Mouse (Mus musculus) neural tube, embryonic 12.5 days (tissue): ENCODE data around the gene Il17d. TPM values are rescaled to one million over a fixed set of nuclear protein-coding genes. Genes with fewer than 3 reads are reported as not detected.
A peak's percentile ranks its signal among the peaks of the same experiment; 100 is the strongest.

Experiments used
- ATAC-seq: fragments of 200-750 bp; cut with Nextera tagmentation; 2 replicates; pipeline ENCODE4 v1.8.0; 2017; ENCODE audit warnings: low read depth, mild to moderate bottlenecking, moderate TSS enrichment, moderate library complexity; ENCODE audit not compliant: low FRiP score
- H3K27ac ChIP-seq: fragments of 300-500 bp; sonication (generic); 2 replicates; pipeline ENCODE4 v1.5.1; 2016
- H3K27me3 ChIP-seq: fragments of 300-500 bp; sonication (generic); replicated peaks from 2 replicates; pipeline ENCODE4 v1.6.1; 2016; ENCODE audit warnings: mild to moderate bottlenecking
- H3K36me3 ChIP-seq: fragments of 300-500 bp; sonication (generic); 2 replicates; pipeline ENCODE4 v1.6.1; 2016; ENCODE audit warnings: mild to moderate bottlenecking
- H3K4me1 ChIP-seq: fragments of 300-500 bp; sonication (generic); 2 replicates; pipeline ENCODE4 v1.6.1; 2016
- H3K4me2 ChIP-seq: fragments of 300-500 bp; sonication (generic); replicated peaks from 2 replicates; pipeline ENCODE4 v1.6.1; 2016; ENCODE audit warnings: mild to moderate bottlenecking
- H3K4me3 ChIP-seq: fragments of 300-500 bp; sonication (generic); 2 replicates; pipeline ENCODE4 v1.5.1; 2016
- H3K9ac ChIP-seq: fragments of 300-500 bp; sonication (generic); 2 replicates; pipeline ENCODE4 v1.6.1; 2016; ENCODE audit warnings: mild to moderate bottlenecking
- H3K9me3 ChIP-seq: fragments of 300-500 bp; sonication (generic); 2 replicates; pipeline ENCODE4 v1.6.1; 2016; ENCODE audit warnings: mild to moderate bottlenecking
- WGBS: fragments of 180-500 bp; shearing (Covaris S2); methylation state at CpG from one replicate; pipeline ENCODE4 v1.1.7; 2016; 5-methylcytosine and 5-hydroxymethylcytosine counted together
- polyA plus RNA-seq: library from polyadenylated mRNA; unstranded; fragments of >200 nt; fragmentation: Nextera tagmentation; extraction: Ambion mirVana; gene quantifications from 2 replicates; pipeline ENCODE4 v1.2.1, GENCODE M21; 2016

The Il17d gene
- 3.4 and 3.6 TPM in 2 replicates for polyA plus RNA-seq

- Histone ChIP-seq H3K4me2 (peak within 1 kb of the TSS; percentile 89), H3K9me3 (no peaks in the 10 kb centered on the region), H3K4me1 (0 out of 2 replicates have a peak, but pooled peaks cover 7% of the 10 kb centered on the region), H3K4me3 (peak within 1 kb of the TSS; percentile 80), H3K9ac (peak within 1 kb of the TSS; percentile 68), H3K27me3 (peaks cover 24% of the 10 kb centered on the region), H3K36me3 (no peaks in the 10 kb centered on the region), H3K27ac (no peak within 1 kb of the TSS)
- peak; percentile 57 for ATAC-seq
- 1% methylated on average over 77 of the region's 104 CpGs for WGBS
These were observed at the start of gene Il17d for GRCm38 (mm10) chr14:57524671-57525387. Gene Il17d, plus strand, starts transcription at chr14:57524777.

GRCm38 (mm10) chr14:57475057-57475456 is 49.5 kb upstream of the Il17d start:
- H3K27me3 ChIP-seq: no peaks in the 10 kb centered on the region
- H3K9me3 ChIP-seq: no peaks in the 10 kb centered on the region
- H3K4me2 ChIP-seq: no peak overlapping the region
- no peak overlapping the region for H3K27ac ChIP-seq
- no peaks in the 10 kb centered on the region for H3K4me1 ChIP-seq
- ATAC-seq: no peak
- no peak overlapping the region for H3K9ac ChIP-seq
- H3K36me3 ChIP-seq: peaks cover 10% of the 10 kb centered on the region; the same call in 1 of the 2 replicates
- WGBS: 91% methylated on average over 2 of the region's 2 CpGs
- H3K4me3 ChIP-seq: no peak overlapping the region

- H3K4me2 ChIP-seq: no peak overlapping the region
- H3K9ac ChIP-seq: no peak overlapping the region
- no peaks in the 10 kb centered on the region for H3K27me3 ChIP-seq
- ATAC-seq: no peak
- H3K27ac ChIP-seq: no peak overlapping the region
- H3K4me1 ChIP-seq: no peaks in the 10 kb centered on the region
- H3K36me3 ChIP-seq: no peaks in the 10 kb centered on the region
- no peaks in the 10 kb centered on the region for H3K9me3 ChIP-seq
- 94% methylated on average over 2 of the region's 2 CpGs for WGBS
- no peak overlapping the region for H3K4me3 ChIP-seq
These were observed 42.3 kb upstream of the Il17d start for GRCm38 (mm10) chr14:57482262-57482661.

GRCm38 (mm10) chr14:57484183-57484582 is 40.4 kb upstream of the Il17d start:
- no peak for ATAC-seq
- WGBS: 98% methylated on average over 6 of the region's 6 CpGs
- H3K4me2 ChIP-seq: no peak overlapping the region
- H3K27ac ChIP-seq: no peak overlapping the region
- H3K36me3 ChIP-seq: no peaks in the 10 kb centered on the region
- H3K9me3 ChIP-seq: no peaks in the 10 kb centered on the region
- no peaks in the 10 kb centered on the region for H3K27me3 ChIP-seq
- no peak overlapping the region for H3K9ac ChIP-seq
- no peaks in the 10 kb centered on the region for H3K4me1 ChIP-seq
- no peak overlapping the region for H3K4me3 ChIP-seq

GRCm38 (mm10) chr14:57489696-57490095 is 34.9 kb upstream of the Il17d start:
- Histone ChIP-seq H3K36me3 (no peaks in the 10 kb centered on the region), H3K27me3 (no peaks in the 10 kb centered on the region), H3K4me1 (no peaks in the 10 kb centered on the region), H3K9ac (no peak overlapping the region), H3K4me3 (no peak overlapping the region), H3K9me3 (no peaks in the 10 kb centered on the region), H3K4me2 (no peak overlapping the region), H3K27ac (no peak overlapping the region)
- no peak for ATAC-seq
- 82% methylated on average over 3 of the region's 3 CpGs for WGBS

GRCm38 (mm10) chr14:57493840-57494239 is 30.7 kb upstream of the Il17d start:
- no peak overlapping the region for H3K4me3 ChIP-seq
- ATAC-seq: no peak
- H3K9ac ChIP-seq: no peak overlapping the region
- no peak overlapping the region for H3K27ac ChIP-seq
- no peaks in the 10 kb centered on the region for H3K36me3 ChIP-seq
- H3K9me3 ChIP-seq: no peaks in the 10 kb centered on the region
- H3K4me2 ChIP-seq: no peak overlapping the region
- no peaks in the 10 kb centered on the region for H3K4me1 ChIP-seq
- H3K27me3 ChIP-seq: no peaks in the 10 kb centered on the region
- WGBS: 88% methylated on average over 2 of the region's 2 CpGs

GRCm38 (mm10) chr14:57503729-57504128 is 20.8 kb upstream of the Il17d start:
- Histone ChIP-seq H3K4me2 (no peak overlapping the region), H3K4me1 (no peaks in the 10 kb centered on the region), H3K9ac (no peak overlapping the region), H3K4me3 (no peak overlapping the region), H3K9me3 (no peaks in the 10 kb centered on the region), H3K36me3 (peaks cover 5% of the 10 kb centered on the region; the same call in 1 of the 2 replicates), H3K27me3 (no peaks in the 10 kb centered on the region), H3K27ac (no peak overlapping the region)
- no peak for ATAC-seq
- WGBS: 91% methylated on average over 6 of the region's 6 CpGs

- no peak overlapping the region for H3K27ac ChIP-seq
- H3K36me3 ChIP-seq: no peaks in the 10 kb centered on the region
- WGBS: 79% methylated on average over 6 of the region's 6 CpGs
- no peaks in the 10 kb centered on the region for H3K9me3 ChIP-seq
- no peak for ATAC-seq
- no peaks in the 10 kb centered on the region for H3K4me1 ChIP-seq
- H3K4me3 ChIP-seq: no peak overlapping the region
- H3K4me2 ChIP-seq: no peak overlapping the region
- no peaks in the 10 kb centered on the region for H3K27me3 ChIP-seq
- H3K9ac ChIP-seq: no peak overlapping the region
These were observed 15.0 kb upstream of the Il17d start for GRCm38 (mm10) chr14:57509554-57509953.

- H3K4me2 ChIP-seq: no peak overlapping the region
- 87% methylated on average over 6 of the region's 6 CpGs for WGBS
- H3K4me3 ChIP-seq: no peak overlapping the region
- H3K4me1 ChIP-seq: no peaks in the 10 kb centered on the region
- H3K9me3 ChIP-seq: no peaks in the 10 kb centered on the region
- no peak overlapping the region for H3K9ac ChIP-seq
- no peak for ATAC-seq
- H3K27me3 ChIP-seq: no peaks in the 10 kb centered on the region
- no peaks in the 10 kb centered on the region for H3K36me3 ChIP-seq
- no peak overlapping the region for H3K27ac ChIP-seq
These were observed 9.3 kb upstream of the Il17d start for GRCm38 (mm10) chr14:57515156-57515762.

- H3K9me3 ChIP-seq: no peaks in the 10 kb centered on the region
- no peaks in the 10 kb centered on the region for H3K27me3 ChIP-seq
- no peaks in the 10 kb centered on the region for H3K36me3 ChIP-seq
- no peak for ATAC-seq
- 90% methylated on average over 7 of the region's 7 CpGs for WGBS
- H3K4me2 ChIP-seq: no peak overlapping the region
- H3K27ac ChIP-seq: no peak overlapping the region
- H3K4me1 ChIP-seq: no peaks in the 10 kb centered on the region
- H3K4me3 ChIP-seq: no peak overlapping the region
- no peak overlapping the region for H3K9ac ChIP-seq
These were observed 7.6 kb upstream of the Il17d start for GRCm38 (mm10) chr14:57517001-57517400.

- Histone ChIP-seq H3K9me3 (no peaks in the 10 kb centered on the region), H3K27me3 (peaks cover 24% of the 10 kb centered on the region), H3K4me2 (no peak overlapping the region), H3K27ac (no peak overlapping the region), H3K4me1 (0 out of 2 replicates have a peak, but pooled peaks cover 7% of the 10 kb centered on the region), H3K9ac (no peak overlapping the region), H3K36me3 (no peaks in the 10 kb centered on the region), H3K4me3 (no peak overlapping the region)
- 89% methylated on average over 9 of the region's 9 CpGs for WGBS
- no peak for ATAC-seq
These were observed 815 bp upstream of the Il17d start for GRCm38 (mm10) chr14:57523762-57524161.

- Histone ChIP-seq H3K27ac (no peak overlapping the region), H3K9ac (peak overlapping the region; percentile 68), H3K36me3 (no peaks in the 10 kb centered on the region), H3K9me3 (no peaks in the 10 kb centered on the region), H3K4me1 (0 out of 2 replicates have a peak, but pooled peaks cover 7% of the 10 kb centered on the region), H3K4me3 (peak overlapping the region; percentile 80), H3K27me3 (peaks cover 24% of the 10 kb centered on the region), H3K4me2 (peak overlapping the region; percentile 89)
- WGBS: under 1% methylated on average over 60 of the region's 60 CpGs
- ATAC-seq: peak; percentile 82
These were observed 942 bp downstream of the Il17d start for GRCm38 (mm10) chr14:57525388-57526049.
